Mouse (Mus musculus) kidney, adult 2 months (tissue): Measurements from ENCODE around the gene Arfgef3. TPM values are rescaled to one million over a fixed set of nuclear protein-coding genes. Genes with fewer than 3 reads are reported as not detected.

Experiments used
- DNase-seq: peaks from one replicate; pipeline ENCODE4 v3.0.0; 2021
- H3K27ac ChIP-seq: fragments of 200-500 bp; 2 replicates; pipeline ENCODE4 v1.5.1; 2012; ENCODE audit warnings: low read depth, low read length, control low read depth, inconsistent platforms; ENCODE audit not compliant: insufficient read depth
- H3K27me3 ChIP-seq: fragments of 200-500 bp; replicated peaks from 2 replicates; pipeline ENCODE4 v1.6.1; 2012; ENCODE audit warnings: mild to moderate bottlenecking, moderate library complexity, low read length, inconsistent platforms; ENCODE audit not compliant: control insufficient read depth, insufficient read depth
- H3K36me3 ChIP-seq: fragments of 200-500 bp; 2 replicates; pipeline ENCODE4 v1.6.1; 2012; ENCODE audit warnings: mild to moderate bottlenecking, moderate library complexity, low read length, inconsistent platforms; ENCODE audit not compliant: control insufficient read depth, insufficient read depth
- H3K4me1 ChIP-seq: fragments of 200-500 bp; 2 replicates; pipeline ENCODE4 v1.6.1; 2011; ENCODE audit warnings: low read length; ENCODE audit not compliant: control insufficient read depth, insufficient read depth
- H3K4me3 ChIP-seq: fragments of 200-500 bp; 2 replicates; pipeline ENCODE4 v1.5.1; 2011; ENCODE audit warnings: mild to moderate bottlenecking, low read depth, low read length, control low read depth; ENCODE audit not compliant: insufficient read depth
- CTCF ChIP-seq: fragments of 200-500 bp; conservative IDR thresholded peaks from 2 replicates; pipeline ENCODE4 v1.5.1; 2011; ENCODE audit warnings: low read depth, mild to moderate bottlenecking, control low read depth, low read length, moderate library complexity, mixed read lengths; ENCODE audit not compliant: insufficient read depth, insufficient read length
- POLR2A ChIP-seq: fragments of 200-500 bp; IDR thresholded peaks from one replicate; pipeline ENCODE4 v1.6.1; 2011; ENCODE audit warnings: low read depth, low read length, control low read depth
- WGBS: fragments of 180-500 bp; shearing (Covaris S2); methylation state at CpG from one replicate; pipeline ENCODE4 v1.1.7; 2018; 5-methylcytosine and 5-hydroxymethylcytosine counted together
- polyA plus RNA-seq: library from polyadenylated mRNA; depleted of rRNA; stranded (reverse); fragments of >200 nt; gene quantifications from 2 replicates; pipeline ENCODE4 v1.2.3, GENCODE M21; 2012; rRNA removed

The Arfgef3 gene
- polyA plus RNA-seq, 1 experiment, result 1.1 TPM

DNA sequence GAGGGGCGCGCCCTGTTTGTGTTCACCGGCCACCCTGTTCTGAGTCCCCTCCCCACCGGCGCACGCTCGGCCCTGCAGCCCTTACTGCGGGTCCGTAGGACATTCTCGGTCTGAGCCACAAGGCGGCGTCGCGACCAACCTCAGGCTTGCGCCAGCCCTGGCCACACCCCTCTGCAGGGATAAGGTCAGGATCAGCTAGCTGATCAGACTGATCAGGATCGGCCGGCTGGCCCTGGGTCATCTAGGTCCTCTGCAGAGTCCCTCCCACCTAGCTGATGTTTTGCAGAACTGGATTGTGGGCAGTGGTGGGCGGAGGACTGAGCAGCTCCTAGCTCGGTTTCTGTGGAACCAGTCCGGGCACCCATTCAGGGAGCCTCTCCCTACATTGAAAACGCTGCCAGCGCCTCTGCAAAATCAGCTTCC is 197.9 kb downstream of the Arfgef3 start, which contains the start of gene Hebp2:
TSS of gene Hebp2 (minus strand) at position 264 of the 423 bp plus-strand sequence.
- DNase-seq, result peak; percentile 45
- no peak within 1 kb of the TSS for H3K27ac ChIP-seq

DNA sequence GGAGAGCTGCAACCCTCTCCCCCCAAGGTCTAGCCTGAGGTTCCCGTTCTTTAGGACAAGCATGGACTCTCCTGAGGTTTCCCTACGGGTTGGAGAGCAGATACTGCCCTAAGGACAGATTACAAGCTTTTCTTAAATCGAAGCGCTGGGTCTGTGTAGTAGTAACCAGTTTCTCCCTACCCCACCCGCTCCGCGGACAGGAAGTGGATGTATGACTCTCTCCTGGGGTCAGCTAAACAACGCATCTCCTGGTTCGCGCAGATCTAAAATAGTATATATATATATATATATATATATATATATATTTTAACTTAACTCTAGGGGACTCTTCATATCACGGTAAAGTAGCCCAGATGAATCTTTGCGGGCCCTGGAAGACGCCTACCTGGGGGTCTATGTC is 198.4 kb downstream of the Arfgef3 start:
- TF ChIP-seq CTCF (no peak), POLR2A (no peak)
- 9% methylated on average over 13 of the region's 13 CpGs for WGBS
- Histone ChIP-seq H3K4me3 (peak overlapping the region; percentile 50), H3K27ac (no peak overlapping the region), H3K27me3 (no peaks in the 10 kb centered on the region), H3K36me3 (no peaks in the 10 kb centered on the region), H3K4me1 (no peaks in the 10 kb centered on the region)
- DNase-seq, result no peak

More for the DNA sequence above, 197.9 kb downstream of the Arfgef3 start, which contains the start of gene Hebp2:
- H3K36me3 ChIP-seq, result no peaks in the 10 kb centered on the region
- TF ChIP-seq POLR2A (no peak), CTCF (peak; percentile 66)
- H3K4me1 ChIP-seq, result no peaks in the 10 kb centered on the region
- WGBS, result 1% methylated on average over 22 of the region's 22 CpGs
- H3K4me3 ChIP-seq, result peak within 1 kb of the TSS; percentile 50
- no peaks in the 10 kb centered on the region for H3K27me3 ChIP-seq

DNA sequence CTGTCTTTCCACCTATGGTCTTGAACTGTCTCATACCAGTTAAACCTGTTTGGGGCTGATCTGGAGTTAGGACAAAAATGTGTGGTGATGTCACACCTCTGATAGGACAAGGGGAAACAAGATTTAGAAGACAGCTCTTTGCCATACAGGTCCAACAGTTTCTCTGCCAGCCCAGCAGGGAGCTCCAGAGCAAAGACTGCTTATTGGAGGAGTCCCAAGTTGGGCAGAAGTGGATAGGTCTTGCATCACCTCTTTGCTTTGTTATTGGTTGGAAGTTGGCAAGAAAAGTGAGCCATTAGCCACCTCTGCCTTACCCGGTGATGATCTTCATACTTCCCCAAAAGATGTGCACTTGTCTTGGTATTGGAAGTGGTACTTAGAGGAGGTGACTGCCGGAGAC is 206.9 kb downstream of the Arfgef3 start:
- no peaks in the 10 kb centered on the region for H3K4me1 ChIP-seq
- no peaks in the 10 kb centered on the region for H3K27me3 ChIP-seq
- TF ChIP-seq CTCF (no peak), POLR2A (no peak)
- H3K27ac ChIP-seq, result no peak overlapping the region
- peaks cover 1% of the 10 kb centered on the region; the same call in 1 of the 2 replicates for H3K36me3 ChIP-seq
- no peak overlapping the region for H3K4me3 ChIP-seq
- DNase-seq, result no peak
- 94% methylated on average over 2 of the region's 2 CpGs for WGBS

DNA sequence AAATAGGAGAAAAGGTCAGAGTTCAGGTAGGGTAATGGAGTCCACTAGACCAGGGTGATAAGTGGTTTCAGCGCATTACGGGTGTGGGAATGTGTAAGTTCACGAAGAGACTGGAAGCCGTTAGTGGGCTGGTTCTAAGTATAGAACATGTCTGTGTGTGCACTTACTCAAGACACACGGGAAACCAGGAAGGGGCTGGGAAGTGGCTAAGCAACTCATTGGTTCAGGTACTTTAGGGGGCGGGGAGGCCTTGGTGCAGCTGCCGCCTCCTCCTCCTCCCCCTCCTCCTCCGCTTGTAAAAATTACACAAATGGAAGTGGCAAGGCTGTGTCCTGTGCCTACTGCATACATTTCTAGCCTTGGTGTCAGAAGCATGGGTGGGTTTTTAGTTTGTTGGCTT is 211.5 kb downstream of the Arfgef3 start:
- Histone ChIP-seq H3K36me3 (peaks cover 1% of the 10 kb centered on the region; the same call in 1 of the 2 replicates), H3K4me3 (no peak overlapping the region), H3K27ac (no peak overlapping the region), H3K27me3 (no peaks in the 10 kb centered on the region), H3K4me1 (peaks cover 6% of the 10 kb centered on the region; the same call in 1 of the 2 replicates)
- TF ChIP-seq POLR2A, result no peak
- TF ChIP-seq CTCF, result no peak
- no peak for DNase-seq
- 79% methylated on average over 8 of the region's 8 CpGs for WGBS

Other genes starting within 250 kb of the Arfgef3 start
- gene Hebp2, start 197.9 kb downstream of the Arfgef3 start, polyA plus RNA-seq, result 1.9 and 2.9 TPM in 2 replicates
- gene Gm4922, start 42.8 kb upstream of the Arfgef3 start, polyA plus RNA-seq, result not detected in 2 replicates
- gene Perp, start 101.1 kb upstream of the Arfgef3 start, polyA plus RNA-seq, result 56.2 and 76.8 TPM in 2 replicates